Mouse (Mus musculus): ENCODE results near the gene Yod1.

The Yod1 gene

GRCm38 (mm10) chr1:130770981-130771494, 53.9 kb downstream of the Yod1 start:
- no peak for DNase-seq
